Mouse (Mus musculus) embryonic facial prominence, embryonic 10.5 days (tissue): ENCODE measurements at regions not wholly inside any gene's neighbourhood (a gene's known extent, or its start where the extent isn't known, plus 50 kb on each side); places are given as distances from the start of the nearest gene placed in this dataset.

ENCODE experiments used
- DNase-seq: peaks from one replicate; pipeline ENCODE4 v3.0.0-alpha.2; 2017; ENCODE audit warnings: low spot score
- H3K27ac ChIP-seq: fragments of 300-500 bp; sonication (generic); replicated peaks from 2 replicates; pipeline ENCODE4 v1.5.1; 2016; ENCODE audit warnings: mild to moderate bottlenecking
- H3K27me3 ChIP-seq: fragments of 300-500 bp; sonication (generic); replicated peaks from 2 replicates; pipeline ENCODE4 v1.6.1; 2016; ENCODE audit warnings: low read depth, mild to moderate bottlenecking; ENCODE audit not compliant: poor library complexity, severe bottlenecking
- H3K36me3 ChIP-seq: fragments of 300-500 bp; sonication (generic); replicated peaks from 2 replicates; pipeline ENCODE4 v1.6.1; 2016; ENCODE audit warnings: mild to moderate bottlenecking, moderate library complexity
- H3K4me1 ChIP-seq: fragments of 300-500 bp; sonication (generic); 2 replicates; pipeline ENCODE4 v1.6.1; 2016
- H3K4me3 ChIP-seq: fragments of 300-500 bp; sonication (generic); 2 replicates; pipeline ENCODE4 v1.5.1; 2016; ENCODE audit warnings: mild to moderate bottlenecking, moderate library complexity
- H3K9me3 ChIP-seq: fragments of 300-500 bp; sonication (generic); 2 replicates; pipeline ENCODE4 v1.6.1; 2016; ENCODE audit warnings: mild to moderate bottlenecking
- WGBS: fragments of 180-500 bp; shearing (Covaris S2); methylation state at CpG from one replicate; pipeline ENCODE4 v1.1.7; 2016; 5-methylcytosine and 5-hydroxymethylcytosine counted together

DNA sequence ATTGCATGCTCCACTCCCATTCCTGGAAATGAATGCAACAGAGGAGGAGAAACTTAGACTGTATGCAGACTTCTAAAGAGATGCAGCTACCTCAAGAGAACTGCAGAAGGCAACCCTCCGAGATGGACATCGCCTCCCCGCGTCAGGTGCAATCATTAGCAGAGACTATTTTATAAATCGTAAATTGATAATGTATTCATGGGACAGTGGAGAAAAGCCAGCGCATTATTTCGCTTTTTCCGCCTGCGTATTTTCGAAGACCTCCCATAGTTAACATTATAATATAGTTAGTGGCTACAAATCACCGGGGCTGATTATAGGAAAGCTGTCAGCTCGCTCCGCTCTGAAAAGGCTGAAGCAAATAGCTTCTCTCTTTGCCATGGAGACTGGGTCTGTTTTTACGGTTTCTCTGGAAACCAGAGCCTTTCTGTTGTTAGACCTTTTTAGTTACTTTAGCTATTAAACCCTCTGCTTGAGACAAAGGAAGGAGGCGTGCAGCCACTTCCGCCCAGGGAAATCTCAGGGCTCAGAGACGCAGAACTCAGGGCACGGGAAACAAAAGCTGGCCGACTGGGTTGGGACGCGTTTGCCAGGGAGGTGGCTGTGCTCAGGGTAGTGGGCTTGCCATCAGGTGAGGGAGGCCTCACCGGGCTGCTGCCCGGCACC lies 113.0 kb upstream of the A230072I06Rik start:
- Histone ChIP-seq H3K4me3 (no peak overlapping the region), H3K4me1 (peaks cover 34% of the 10 kb centered on the region), H3K27me3 (peaks cover 74% of the 10 kb centered on the region), H3K27ac (peak overlapping the region; percentile 64), H3K36me3 (no peaks in the 10 kb centered on the region), H3K9me3 (no peaks in the 10 kb centered on the region)
- WGBS: 57% methylated on average over 23 of the region's 23 CpGs
- DNase-seq: peak; percentile 25

DNA sequence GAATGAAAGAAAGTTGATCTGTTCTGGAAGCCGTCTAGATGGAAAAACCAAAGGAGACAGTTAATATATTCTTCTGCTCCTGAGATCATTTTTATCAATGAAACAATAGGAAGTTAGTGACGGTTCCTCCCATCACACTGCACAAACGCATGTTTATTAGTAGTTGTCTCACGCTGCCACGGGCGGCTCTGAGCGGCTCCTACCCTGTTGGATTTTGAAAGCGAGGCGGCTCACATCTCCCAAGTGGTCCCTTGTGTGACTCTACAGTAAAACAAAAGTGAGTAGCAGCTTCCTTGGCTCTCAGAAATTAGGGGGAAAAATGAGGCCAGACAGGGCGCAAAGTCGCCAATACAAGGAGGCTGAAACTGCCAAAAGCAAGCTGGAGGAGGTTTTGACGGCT lies 106.8 kb upstream of the A230072I06Rik start:
- no peaks in the 10 kb centered on the region for H3K9me3 ChIP-seq
- DNase-seq: no peak
- H3K27ac ChIP-seq: no peak overlapping the region
- H3K4me3 ChIP-seq: no peak overlapping the region
- peaks cover 20% of the 10 kb centered on the region for H3K4me1 ChIP-seq
- H3K36me3 ChIP-seq: no peaks in the 10 kb centered on the region
- peaks cover 51% of the 10 kb centered on the region for H3K27me3 ChIP-seq
- WGBS: 89% methylated on average over 12 of the region's 12 CpGs

DNA sequence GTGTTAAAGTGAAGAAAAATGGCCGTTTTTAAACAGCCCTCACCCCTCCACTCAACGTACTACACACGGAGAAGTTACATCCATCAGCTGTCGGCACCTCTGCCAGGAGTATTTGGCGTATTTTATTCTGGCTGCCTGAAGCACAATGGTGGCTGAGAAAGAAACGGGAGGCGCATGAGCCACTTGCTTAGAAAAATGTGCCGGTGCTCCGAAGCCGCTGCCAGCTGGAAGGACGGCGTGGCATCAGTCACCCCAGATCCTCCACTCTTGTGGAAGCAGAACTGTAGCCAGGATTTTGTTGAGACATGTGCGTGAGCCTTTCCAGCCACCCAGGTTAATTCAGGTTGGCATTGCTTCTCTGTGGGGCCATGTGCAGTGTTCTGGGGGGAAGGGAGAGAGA lies 103.1 kb upstream of the A230072I06Rik start:
- H3K4me1 ChIP-seq: peaks cover 11% of the 10 kb centered on the region
- H3K36me3 ChIP-seq: no peaks in the 10 kb centered on the region
- no peak overlapping the region for H3K27ac ChIP-seq
- 88% methylated on average over 13 of the region's 13 CpGs for WGBS
- no peak overlapping the region for H3K4me3 ChIP-seq
- no peak for DNase-seq
- H3K9me3 ChIP-seq: no peaks in the 10 kb centered on the region
- H3K27me3 ChIP-seq: peaks cover 34% of the 10 kb centered on the region; the same call in 1 of the 2 replicates

DNA sequence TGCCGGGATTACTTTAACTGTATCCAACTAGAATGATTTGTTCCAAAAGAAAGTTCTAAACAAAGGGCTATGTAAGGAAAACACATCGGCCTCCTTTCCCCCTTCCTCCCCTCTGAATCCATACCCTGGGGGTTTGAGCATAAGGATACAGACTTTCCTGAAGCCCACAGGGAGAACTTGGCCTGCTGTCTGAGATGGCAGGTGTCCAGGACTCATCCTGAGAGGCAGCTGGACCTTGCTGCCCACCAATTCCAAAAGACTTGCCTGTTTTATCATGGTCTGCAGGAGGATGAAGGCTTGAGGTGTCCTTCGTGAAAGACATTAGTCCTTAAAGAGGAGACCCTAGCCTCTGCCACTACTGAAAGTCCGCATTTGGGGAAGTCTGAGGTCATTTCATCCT lies 94.0 kb upstream of the A230072I06Rik start:
- Histone ChIP-seq H3K27ac (no peak overlapping the region), H3K27me3 (0 out of 2 replicates have a peak, but pooled peaks cover 13% of the 10 kb centered on the region), H3K9me3 (no peaks in the 10 kb centered on the region), H3K4me3 (no peak overlapping the region), H3K4me1 (no peaks in the 10 kb centered on the region; the same call in 1 of the 2 replicates), H3K36me3 (no peaks in the 10 kb centered on the region)
- WGBS: 81% methylated on average over 4 of the region's 4 CpGs
- DNase-seq: no peak

DNA sequence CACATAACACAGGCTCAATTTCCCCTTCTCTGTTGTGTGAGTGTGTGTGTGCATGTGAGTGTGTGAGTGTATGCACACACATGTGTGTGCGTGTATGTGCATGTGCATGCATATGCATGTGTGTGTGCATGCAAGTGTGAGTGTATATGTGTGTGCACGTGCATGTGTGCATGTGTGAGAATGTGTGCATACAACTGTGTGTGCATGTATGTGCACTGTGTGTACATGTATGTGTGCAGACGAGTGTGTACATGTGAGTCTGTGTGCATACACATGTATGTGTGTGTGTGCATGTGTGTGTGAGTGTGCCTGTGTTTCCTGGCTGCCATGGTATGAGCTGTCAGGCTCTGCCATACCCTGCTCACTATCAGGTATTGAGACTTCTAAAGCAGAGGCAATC lies 91.3 kb upstream of the A230072I06Rik start:
- no peak for DNase-seq
- no peak overlapping the region for H3K27ac ChIP-seq
- H3K9me3 ChIP-seq: no peaks in the 10 kb centered on the region
- 89% methylated on average over 3 of the region's 3 CpGs for WGBS
- 0 out of 2 replicates have a peak, but pooled peaks cover 4% of the 10 kb centered on the region for H3K27me3 ChIP-seq
- no peaks in the 10 kb centered on the region for H3K36me3 ChIP-seq
- H3K4me3 ChIP-seq: no peak overlapping the region
- H3K4me1 ChIP-seq: no peaks in the 10 kb centered on the region; the same call in 1 of the 2 replicates

DNA sequence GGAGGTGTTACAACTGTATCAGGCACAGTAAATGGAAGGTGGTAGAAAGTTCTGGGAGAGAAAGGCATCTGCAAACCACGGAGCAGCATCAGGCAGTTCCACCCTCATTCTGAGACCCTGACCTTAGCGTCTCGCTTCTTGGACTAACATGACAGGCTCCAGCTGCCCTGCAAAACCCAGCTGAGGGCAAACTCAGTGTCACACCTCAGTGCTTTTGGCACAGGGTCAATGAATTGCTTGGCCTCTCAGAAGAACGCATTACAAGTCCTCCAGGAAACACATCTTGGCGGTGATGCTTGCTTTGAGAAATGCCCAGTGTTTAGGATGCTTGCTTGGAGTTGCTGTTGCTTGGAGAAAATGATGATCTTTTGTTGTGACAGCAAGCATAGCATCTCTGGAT lies 90.2 kb upstream of the A230072I06Rik start:
- Histone ChIP-seq H3K27me3 (0 out of 2 replicates have a peak, but pooled peaks cover 3% of the 10 kb centered on the region), H3K36me3 (no peaks in the 10 kb centered on the region), H3K4me1 (no peaks in the 10 kb centered on the region; the same call in 1 of the 2 replicates), H3K27ac (no peak overlapping the region), H3K4me3 (no peak overlapping the region), H3K9me3 (no peaks in the 10 kb centered on the region)
- WGBS: 87% methylated on average over 5 of the region's 5 CpGs
- DNase-seq: no peak

DNA sequence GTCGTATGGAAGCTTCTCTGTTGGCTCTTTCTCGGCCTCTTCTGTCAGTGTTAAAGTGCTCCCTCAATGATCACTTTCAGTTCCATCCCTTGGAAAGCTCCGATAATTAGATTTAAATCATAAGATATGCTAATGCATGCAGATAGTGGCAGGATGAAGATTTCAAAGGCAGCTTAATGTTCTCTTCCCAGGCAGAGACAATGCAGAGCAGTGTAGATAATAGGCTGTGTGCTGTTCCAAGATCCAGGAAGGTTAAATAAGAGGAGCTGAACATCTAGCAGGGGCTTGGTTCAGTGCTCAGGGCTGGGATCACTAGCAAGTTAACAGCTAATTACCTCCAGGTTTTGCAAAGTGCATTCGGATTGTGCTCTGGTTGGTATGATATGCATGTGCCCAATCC lies 89.7 kb upstream of the A230072I06Rik start:
- Histone ChIP-seq H3K9me3 (no peaks in the 10 kb centered on the region), H3K27ac (no peak overlapping the region), H3K36me3 (no peaks in the 10 kb centered on the region), H3K27me3 (no peaks in the 10 kb centered on the region), H3K4me3 (no peak overlapping the region), H3K4me1 (no peaks in the 10 kb centered on the region; the same call in 1 of the 2 replicates)
- 73% methylated on average over 4 of the region's 4 CpGs for WGBS
- DNase-seq: no peak

DNA sequence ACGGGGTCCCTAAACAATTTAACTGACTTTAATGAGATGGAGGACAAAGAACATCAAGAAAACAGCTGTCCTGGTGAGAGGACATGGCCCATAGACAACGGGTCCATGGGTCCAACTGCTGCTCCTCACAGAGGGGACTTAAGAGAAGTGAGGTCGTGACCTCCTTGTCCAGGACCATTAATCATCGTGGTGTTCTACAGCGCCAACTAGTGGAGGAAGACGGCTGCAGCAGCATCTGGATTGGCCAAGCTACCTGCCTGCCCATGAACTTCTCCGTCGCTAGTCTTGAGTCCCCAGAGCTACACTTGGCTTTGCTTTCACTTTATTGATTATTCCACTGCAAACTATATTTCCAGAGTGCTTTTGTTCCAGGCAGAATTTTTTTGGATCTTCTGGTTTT lies 86.6 kb upstream of the A230072I06Rik start:
- H3K4me1 ChIP-seq: no peaks in the 10 kb centered on the region
- no peak overlapping the region for H3K27ac ChIP-seq
- WGBS: 29% methylated on average over 8 of the region's 8 CpGs
- H3K36me3 ChIP-seq: no peaks in the 10 kb centered on the region
- H3K9me3 ChIP-seq: no peaks in the 10 kb centered on the region
- peaks cover 7% of the 10 kb centered on the region; the same call in 1 of the 2 replicates for H3K27me3 ChIP-seq
- peak; percentile 47 for DNase-seq
- H3K4me3 ChIP-seq: no peak overlapping the region

DNA sequence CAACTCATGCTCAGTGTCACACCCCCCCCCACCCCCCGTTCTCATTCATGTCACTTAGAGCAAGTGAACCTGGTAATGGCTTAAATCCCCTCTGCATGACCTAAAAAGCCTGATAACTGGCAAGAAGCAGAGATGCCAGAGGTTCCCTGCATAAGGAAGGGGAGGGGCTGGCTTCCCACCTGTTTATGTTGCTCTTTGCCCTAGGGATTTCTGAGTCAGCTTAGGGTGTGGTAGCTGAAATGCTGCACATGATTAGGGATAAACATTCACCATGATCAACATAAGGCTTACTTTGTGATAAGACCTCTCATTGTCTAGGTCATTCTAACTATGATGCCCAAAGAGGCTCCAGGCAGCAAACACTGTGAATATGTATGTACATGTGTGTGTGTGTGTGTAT lies 72.7 kb upstream of the A230072I06Rik start:
- H3K4me1 ChIP-seq: peaks cover 13% of the 10 kb centered on the region
- WGBS: 81% methylated on average over 1 of the region's 1 CpGs
- no peak for DNase-seq

DNA sequence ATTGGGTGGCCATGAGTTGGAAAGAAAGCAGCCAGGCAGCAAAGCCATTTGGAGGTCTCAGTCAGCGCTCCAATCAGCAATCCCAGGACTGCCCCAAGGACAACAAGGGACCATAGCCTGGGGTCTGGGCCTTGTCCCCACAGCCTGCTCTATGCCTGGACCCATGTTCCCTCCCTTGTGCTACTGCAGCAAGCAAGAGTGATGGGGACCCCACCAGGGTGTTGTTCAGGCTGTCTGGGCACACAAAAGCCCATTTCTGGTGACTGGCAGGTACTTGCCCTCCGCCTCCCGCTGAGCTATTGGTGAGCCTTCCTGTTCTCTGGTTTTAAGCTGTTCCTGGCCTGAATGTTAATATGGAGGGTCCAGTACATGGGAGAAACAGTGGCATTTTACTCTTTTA lies 71.2 kb upstream of the A230072I06Rik start:
- H3K36me3 ChIP-seq: no peaks in the 10 kb centered on the region
- peaks cover 13% of the 10 kb centered on the region for H3K4me1 ChIP-seq
- WGBS: 83% methylated on average over 3 of the region's 3 CpGs
- no peak overlapping the region for H3K4me3 ChIP-seq
- no peak for DNase-seq
- H3K27me3 ChIP-seq: peaks cover 9% of the 10 kb centered on the region
- no peaks in the 10 kb centered on the region for H3K9me3 ChIP-seq
- no peak overlapping the region; the same call in 1 of the 2 replicates for H3K27ac ChIP-seq

More for the DNA sequence above, 72.7 kb upstream of the A230072I06Rik start:
- no peak overlapping the region for H3K4me3 ChIP-seq
- H3K36me3 ChIP-seq: no peaks in the 10 kb centered on the region
- no peak overlapping the region for H3K27ac ChIP-seq
- H3K9me3 ChIP-seq: no peaks in the 10 kb centered on the region
- H3K27me3 ChIP-seq: no peaks in the 10 kb centered on the region; the same call in 1 of the 2 replicates

DNA sequence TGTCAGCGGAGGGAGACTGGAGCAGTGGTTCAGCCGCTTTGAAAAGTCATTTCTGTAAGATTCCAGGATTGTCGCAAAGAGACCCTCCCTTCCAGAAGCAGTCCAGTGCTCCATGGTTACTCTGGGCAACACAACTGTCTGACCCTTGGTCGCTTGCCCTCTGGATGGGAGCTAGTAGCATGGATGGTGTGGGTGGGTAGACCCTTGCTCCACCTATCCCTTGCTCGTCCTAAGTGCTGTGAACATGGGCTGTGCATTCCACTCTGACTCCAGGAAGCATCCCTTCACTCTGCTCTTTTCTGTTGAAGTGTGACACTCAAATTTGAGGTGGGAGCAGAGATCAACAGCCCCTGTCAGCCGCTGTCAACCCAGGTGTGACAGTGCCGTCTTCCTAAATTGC lies 64.8 kb upstream of the A230072I06Rik start:
- no peaks in the 10 kb centered on the region for H3K9me3 ChIP-seq
- H3K27ac ChIP-seq: no peak overlapping the region
- peaks cover 53% of the 10 kb centered on the region for H3K27me3 ChIP-seq
- WGBS: 67% methylated on average over 7 of the region's 7 CpGs
- H3K4me1 ChIP-seq: peaks cover 17% of the 10 kb centered on the region
- no peaks in the 10 kb centered on the region for H3K36me3 ChIP-seq
- DNase-seq: no peak
- H3K4me3 ChIP-seq: 0 out of 2 replicates have a peak overlapping the region, but pooled peaks have one; percentile 11

DNA sequence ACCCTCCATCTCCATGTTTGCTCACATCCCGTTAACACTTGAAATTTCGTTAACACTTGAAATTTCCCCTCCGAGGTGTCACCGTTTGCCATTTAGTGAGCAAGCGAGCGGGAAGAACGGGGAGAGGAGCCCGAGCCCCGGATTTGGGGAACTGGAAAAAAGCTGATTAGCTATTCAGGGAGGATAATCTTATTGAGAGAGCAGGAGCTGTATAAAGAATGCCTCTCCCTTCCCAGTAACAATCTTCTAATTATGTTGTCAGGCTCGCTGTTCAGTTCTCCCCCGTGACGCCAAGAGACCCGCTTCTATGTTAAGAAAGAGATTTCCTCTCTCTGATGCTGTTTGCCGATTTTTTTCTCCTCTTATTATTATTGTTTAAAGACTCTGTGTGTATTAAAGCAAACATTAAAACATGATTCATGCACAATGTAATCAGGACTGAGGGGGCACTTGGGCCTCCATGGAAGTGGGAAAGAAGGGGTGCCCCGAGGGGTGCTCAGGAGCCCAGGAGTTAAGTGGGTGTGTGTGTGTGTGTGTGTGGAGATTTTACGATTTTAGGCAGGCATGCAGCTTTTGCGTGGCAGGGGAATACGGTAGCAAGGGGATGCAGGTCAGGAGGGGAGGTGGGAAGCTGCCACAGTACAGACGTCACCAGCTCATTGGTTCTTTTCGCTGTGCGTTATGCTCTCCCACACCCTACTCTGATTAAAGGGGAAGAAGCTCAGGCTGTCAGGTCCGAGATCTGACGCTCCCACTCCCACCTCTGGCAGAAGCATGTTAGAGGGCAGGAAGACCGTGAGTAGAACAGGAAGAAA lies 64.2 kb upstream of the A230072I06Rik start:
- WGBS: 35% methylated on average over 24 of the region's 24 CpGs
- peaks cover 53% of the 10 kb centered on the region for H3K27me3 ChIP-seq
- DNase-seq: no peak
- H3K4me3 ChIP-seq: 0 out of 2 replicates have a peak overlapping the region, but pooled peaks have one; percentile 11
- H3K36me3 ChIP-seq: no peaks in the 10 kb centered on the region
- H3K27ac ChIP-seq: no peak overlapping the region
- peaks cover 17% of the 10 kb centered on the region for H3K4me1 ChIP-seq
- no peaks in the 10 kb centered on the region for H3K9me3 ChIP-seq

DNA sequence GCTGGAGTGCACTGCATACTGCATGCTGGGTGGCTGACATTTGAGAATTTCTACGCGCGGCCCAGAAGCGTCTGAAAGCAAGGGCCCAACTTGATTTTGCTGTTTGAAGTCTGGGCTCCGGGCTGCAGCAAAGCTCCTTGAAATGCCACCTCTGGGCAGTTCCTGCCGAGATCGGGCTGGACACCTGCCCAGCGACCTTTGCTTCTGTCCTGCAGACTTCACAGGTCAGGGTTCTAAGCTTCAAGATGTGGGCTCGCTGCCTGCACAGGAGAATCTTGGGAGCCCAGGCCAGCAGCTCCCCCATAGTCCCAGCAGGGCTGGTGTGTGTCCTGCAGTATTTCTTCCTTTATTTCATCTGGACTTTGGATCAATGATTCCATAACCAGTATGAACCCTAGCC lies 57.1 kb upstream of the A230072I06Rik start:
- Histone ChIP-seq H3K27ac (no peak overlapping the region), H3K4me1 (no peaks in the 10 kb centered on the region), H3K36me3 (no peaks in the 10 kb centered on the region), H3K9me3 (no peaks in the 10 kb centered on the region), H3K4me3 (no peak overlapping the region), H3K27me3 (peaks cover 4% of the 10 kb centered on the region)
- 77% methylated on average over 9 of the region's 9 CpGs for WGBS
- no peak for DNase-seq
